Mouse (Mus musculus) retina, postnatal 1 day (tissue): ENCODE measurements at regions not wholly inside any gene's neighbourhood (a gene's known extent, or its start where the extent isn't known, plus 50 kb on each side); places are given as distances from the start of the nearest gene placed in this dataset.
"Not testable (repeated sequence)": the region's sequence is repeated elsewhere in the genome, so short reads cannot be mapped to it uniquely, and the experiment has no call there.

Experiments used
- DNase-seq: peaks from one replicate; pipeline ENCODE4 v3.0.0-alpha.2; 2012

GRCm38 (mm10) chr8:51409123-51409522 lies 2102.4 kb upstream of the Aga start:
- DNase-seq = no peak

GRCm38 (mm10) chr8:51428443-51428842 lies 2083.1 kb upstream of the Aga start:
- peak; percentile 76 for DNase-seq

- peak; percentile 59 for DNase-seq
These were observed 2082.7 kb upstream of the Aga start for GRCm38 (mm10) chr8:51428851-51429250.

- DNase-seq = no peak
These were observed 2063.9 kb upstream of the Aga start for GRCm38 (mm10) chr8:51447636-51448035.

- DNase-seq = no peak
These were observed 2062.9 kb upstream of the Aga start for GRCm38 (mm10) chr8:51448600-51448999.

- DNase-seq = peak; percentile 2
These were observed 2032.1 kb upstream of the Aga start for GRCm38 (mm10) chr8:51479406-51479805.

- no peak for DNase-seq
These were observed 2009.0 kb upstream of the Aga start for GRCm38 (mm10) chr8:51502567-51502966.

GRCm38 (mm10) chr8:51523163-51523562 lies 1988.4 kb upstream of the Aga start:
- DNase-seq = no peak

- not testable (repeated sequence) for DNase-seq
These were observed 1958.4 kb upstream of the Aga start for GRCm38 (mm10) chr8:51553118-51553517.
